Mouse (Mus musculus): Measurements from ENCODE around the gene 4931440F15Rik. TPM values are rescaled to one million over a fixed set of nuclear protein-coding genes. Genes with fewer than 3 reads are reported as not detected.

Gene 4931440F15Rik
- polyA plus RNA-seq, 1 experiment from 2014 or later, result 0.04 TPM

GRCm38 (mm10) chr11:29788921-29789638 is 36.4 kb downstream of the 4931440F15Rik start:
- Histone ChIP-seq H3K9me3 (replicated peaks; ENCODE audit: control insufficient read depth, low read length) (no peaks in the 10 kb centered on the region), H3K4me1 (ENCODE audit: control insufficient read depth, insufficient read depth, low read length) (no peaks in the 10 kb centered on the region), H3K9ac (ENCODE audit: low read length) (no peak overlapping the region), H3K4me2 (ENCODE audit: low read depth, low read length) (no peak overlapping the region), H3K27me3 (ENCODE audit: control insufficient read depth, insufficient read depth, low read length) (no peaks in the 10 kb centered on the region), H3K36me3 (ENCODE audit: control insufficient read depth, insufficient read depth, low read length) (no peaks in the 10 kb centered on the region), H3K27ac (ENCODE audit: low read length) (no peak overlapping the region), H3K4me3 (replicated peaks; ENCODE audit: low read length) (no peak overlapping the region)
- no peak for ATAC-seq (ENCODE audit: insufficient read depth, low FRiP score)
- 71% methylated on average over 6 of the region's 6 CpGs for WGBS

GRCm38 (mm10) chr11:29788499-29788898 is 37.0 kb downstream of the 4931440F15Rik start:
- no peaks in the 10 kb centered on the region for H3K9me3 ChIP-seq (replicated peaks; ENCODE audit: control insufficient read depth, low read length)
- no peak overlapping the region for H3K27ac ChIP-seq (ENCODE audit: low read length)
- 59% methylated on average over 1 of the region's 1 CpGs for WGBS
- H3K4me3 ChIP-seq (replicated peaks; ENCODE audit: low read length), result no peak overlapping the region
- H3K36me3 ChIP-seq (ENCODE audit: control insufficient read depth, insufficient read depth, low read length), result no peaks in the 10 kb centered on the region
- ATAC-seq (ENCODE audit: insufficient read depth, low FRiP score), result no peak
- no peak overlapping the region for H3K4me2 ChIP-seq (ENCODE audit: low read depth, low read length)
- H3K4me1 ChIP-seq (ENCODE audit: control insufficient read depth, insufficient read depth, low read length), result no peaks in the 10 kb centered on the region
- no peak overlapping the region for H3K9ac ChIP-seq (ENCODE audit: low read length)
- no peaks in the 10 kb centered on the region for H3K27me3 ChIP-seq (ENCODE audit: control insufficient read depth, insufficient read depth, low read length)

- H3K27ac ChIP-seq (ENCODE audit: low read length), result no peak overlapping the region
- H3K4me2 ChIP-seq (ENCODE audit: low read depth, low read length), result no peak overlapping the region
- H3K9me3 ChIP-seq (replicated peaks; ENCODE audit: control insufficient read depth, low read length), result no peaks in the 10 kb centered on the region
- H3K4me3 ChIP-seq (replicated peaks; ENCODE audit: low read length), result no peak overlapping the region
- ATAC-seq (ENCODE audit: insufficient read depth, low FRiP score), result no peak
- H3K4me1 ChIP-seq (ENCODE audit: control insufficient read depth, insufficient read depth, low read length), result no peaks in the 10 kb centered on the region
- H3K36me3 ChIP-seq (ENCODE audit: control insufficient read depth, insufficient read depth, low read length), result no peaks in the 10 kb centered on the region
- no peaks in the 10 kb centered on the region for H3K27me3 ChIP-seq (ENCODE audit: control insufficient read depth, insufficient read depth, low read length)
- WGBS, result 13% methylated on average over 5 of the region's 5 CpGs
- no peak overlapping the region for H3K9ac ChIP-seq (ENCODE audit: low read length)
Observed at GRCm38 (mm10) chr11:29787473-29787872, 38.0 kb downstream of the 4931440F15Rik start.

- Histone ChIP-seq H3K27me3 (ENCODE audit: control insufficient read depth, insufficient read depth, low read length) (no peaks in the 10 kb centered on the region), H3K9me3 (replicated peaks; ENCODE audit: control insufficient read depth, low read length) (no peaks in the 10 kb centered on the region), H3K4me3 (replicated peaks; ENCODE audit: low read length) (no peak overlapping the region), H3K4me2 (ENCODE audit: low read depth, low read length) (no peak overlapping the region), H3K36me3 (ENCODE audit: control insufficient read depth, insufficient read depth, low read length) (no peaks in the 10 kb centered on the region), H3K4me1 (ENCODE audit: control insufficient read depth, insufficient read depth, low read length) (no peaks in the 10 kb centered on the region), H3K9ac (ENCODE audit: low read length) (no peak overlapping the region), H3K27ac (ENCODE audit: low read length) (no peak overlapping the region)
- 79% methylated on average over 6 of the region's 6 CpGs for WGBS
- no peak for ATAC-seq (ENCODE audit: insufficient read depth, low FRiP score)
Observed at GRCm38 (mm10) chr11:29786583-29787219, 38.8 kb downstream of the 4931440F15Rik start.

DNA sequence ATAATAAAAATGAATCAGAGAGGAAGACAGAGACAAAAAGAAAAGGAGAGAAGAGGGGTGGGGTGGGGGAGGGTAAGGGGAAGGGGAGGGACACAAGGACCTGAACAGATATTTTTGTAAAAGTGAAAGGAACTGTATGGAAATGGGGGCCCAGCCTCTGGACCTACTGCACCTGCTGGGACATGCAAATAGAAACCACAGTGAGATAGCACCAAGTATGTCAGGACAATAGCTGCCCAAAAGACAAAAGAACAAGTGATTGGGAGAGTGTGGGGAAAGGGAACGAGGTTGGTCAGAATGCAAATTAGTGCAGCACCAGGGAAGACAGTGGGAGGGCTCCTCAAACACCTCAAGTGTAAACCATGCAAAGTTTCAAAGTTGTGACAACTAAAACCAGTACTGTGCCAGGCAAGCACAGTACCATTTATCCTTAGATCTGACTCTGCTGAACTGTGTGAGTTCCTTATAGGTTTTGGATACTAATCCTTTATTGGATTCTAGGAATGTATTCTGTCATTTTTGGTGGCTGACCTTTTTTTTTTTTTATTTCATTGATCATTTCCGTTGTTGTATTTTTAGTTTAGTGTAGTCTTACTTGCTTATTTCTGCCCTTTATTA is 46.0 kb downstream of the 4931440F15Rik start:
- no peaks in the 10 kb centered on the region for H3K9me3 ChIP-seq (replicated peaks; ENCODE audit: control insufficient read depth, low read length)
- no peak overlapping the region for H3K27ac ChIP-seq (ENCODE audit: low read length)
- no peak overlapping the region for H3K4me3 ChIP-seq (replicated peaks; ENCODE audit: low read length)
- no peak overlapping the region for H3K9ac ChIP-seq (ENCODE audit: low read length)
- 43% methylated on average over 2 of the region's 2 CpGs for WGBS
- no peaks in the 10 kb centered on the region for H3K36me3 ChIP-seq (ENCODE audit: control insufficient read depth, insufficient read depth, low read length)
- H3K4me1 ChIP-seq (ENCODE audit: control insufficient read depth, insufficient read depth, low read length), result 0 out of 2 replicates have a peak, but pooled peaks cover 3% of the 10 kb centered on the region
- no peak overlapping the region for H3K4me2 ChIP-seq (ENCODE audit: low read depth, low read length)
- H3K27me3 ChIP-seq (ENCODE audit: control insufficient read depth, insufficient read depth, low read length), result no peaks in the 10 kb centered on the region
- ATAC-seq (ENCODE audit: insufficient read depth, low FRiP score), result no peak

DNA sequence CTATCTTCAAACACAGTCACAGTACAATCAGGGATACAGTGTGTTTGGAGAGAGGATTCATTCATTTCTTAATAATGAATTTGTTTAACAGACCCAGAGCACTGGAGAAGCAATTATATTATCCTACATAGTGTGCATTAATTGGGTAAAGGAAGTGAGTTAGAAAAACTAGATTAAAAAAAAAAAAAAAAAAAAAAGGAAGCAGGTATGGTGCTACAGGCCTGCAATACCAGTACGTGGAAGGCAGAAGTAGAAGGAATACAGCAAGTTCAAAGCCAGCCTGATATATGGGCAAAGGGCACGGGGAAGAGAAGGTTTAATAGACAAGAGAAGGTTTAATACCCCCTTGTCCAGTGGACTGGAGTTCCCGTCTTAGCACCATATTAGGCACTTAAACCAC is 46.5 kb downstream of the 4931440F15Rik start:
- H3K4me1 ChIP-seq (ENCODE audit: control insufficient read depth, insufficient read depth, low read length), result 0 out of 2 replicates have a peak, but pooled peaks cover 7% of the 10 kb centered on the region
- 74% methylated on average over 3 of the region's 3 CpGs for WGBS
- H3K4me3 ChIP-seq (replicated peaks; ENCODE audit: low read length), result no peak overlapping the region
- ATAC-seq (ENCODE audit: insufficient read depth, low FRiP score), result no peak
- H3K36me3 ChIP-seq (ENCODE audit: control insufficient read depth, insufficient read depth, low read length), result no peaks in the 10 kb centered on the region
- no peak overlapping the region for H3K4me2 ChIP-seq (ENCODE audit: low read depth, low read length)
- no peaks in the 10 kb centered on the region for H3K9me3 ChIP-seq (replicated peaks; ENCODE audit: control insufficient read depth, low read length)
- no peaks in the 10 kb centered on the region for H3K27me3 ChIP-seq (ENCODE audit: control insufficient read depth, insufficient read depth, low read length)
- H3K9ac ChIP-seq (ENCODE audit: low read length), result no peak overlapping the region
- no peak overlapping the region for H3K27ac ChIP-seq (ENCODE audit: low read length)

GRCm38 (mm10) chr11:29777964-29778363 is 47.5 kb downstream of the 4931440F15Rik start:
- H3K9me3 ChIP-seq (replicated peaks; ENCODE audit: control insufficient read depth, low read length), result no peaks in the 10 kb centered on the region
- no peak overlapping the region for H3K4me3 ChIP-seq (replicated peaks; ENCODE audit: low read length)
- H3K4me1 ChIP-seq (ENCODE audit: control insufficient read depth, insufficient read depth, low read length), result 0 out of 2 replicates have a peak, but pooled peaks cover 7% of the 10 kb centered on the region
- H3K27me3 ChIP-seq (ENCODE audit: control insufficient read depth, insufficient read depth, low read length), result no peaks in the 10 kb centered on the region
- no peak overlapping the region for H3K27ac ChIP-seq (ENCODE audit: low read length)
- no peaks in the 10 kb centered on the region for H3K36me3 ChIP-seq (ENCODE audit: control insufficient read depth, insufficient read depth, low read length)
- H3K4me2 ChIP-seq (ENCODE audit: low read depth, low read length), result no peak overlapping the region
- H3K9ac ChIP-seq (ENCODE audit: low read length), result no peak overlapping the region
- no peak for ATAC-seq (ENCODE audit: insufficient read depth, low FRiP score)

- H3K9ac ChIP-seq (ENCODE audit: low read length), result no peak overlapping the region
- ATAC-seq (ENCODE audit: insufficient read depth, low FRiP score), result no peak
- 68% methylated on average over 2 of the region's 2 CpGs for WGBS
- no peaks in the 10 kb centered on the region for H3K36me3 ChIP-seq (ENCODE audit: control insufficient read depth, insufficient read depth, low read length)
- no peaks in the 10 kb centered on the region for H3K9me3 ChIP-seq (replicated peaks; ENCODE audit: control insufficient read depth, low read length)
- H3K27me3 ChIP-seq (ENCODE audit: control insufficient read depth, insufficient read depth, low read length), result no peaks in the 10 kb centered on the region
- H3K27ac ChIP-seq (ENCODE audit: low read length), result no peak overlapping the region
- no peak overlapping the region for H3K4me2 ChIP-seq (ENCODE audit: low read depth, low read length)
- H3K4me3 ChIP-seq (replicated peaks; ENCODE audit: low read length), result no peak overlapping the region
- 0 out of 2 replicates have a peak, but pooled peaks cover 7% of the 10 kb centered on the region for H3K4me1 ChIP-seq (ENCODE audit: control insufficient read depth, insufficient read depth, low read length)
Observed at GRCm38 (mm10) chr11:29774760-29775159, 50.7 kb downstream of the 4931440F15Rik start.

DNA sequence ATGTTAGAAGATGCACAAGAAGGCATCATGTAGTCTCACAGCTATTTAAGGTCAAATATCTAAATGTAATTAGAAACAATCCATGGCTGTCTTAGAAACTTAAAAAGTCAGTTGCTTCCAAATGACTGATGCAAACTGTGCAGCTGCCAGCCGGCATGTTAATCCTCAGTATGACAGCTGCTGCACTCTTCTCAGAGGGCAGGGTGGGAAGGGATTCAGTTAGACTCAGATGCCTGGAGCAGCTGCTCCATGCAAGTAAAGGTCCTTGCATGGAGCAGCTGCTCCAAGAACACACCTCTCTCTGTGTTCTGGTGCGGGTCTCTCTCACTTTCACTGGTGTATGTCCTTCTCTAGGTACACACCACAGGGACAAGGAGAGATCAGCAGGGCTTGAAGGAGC is 51.2 kb downstream of the 4931440F15Rik start:
- Histone ChIP-seq H3K4me2 (ENCODE audit: low read depth, low read length) (no peak overlapping the region), H3K27me3 (ENCODE audit: control insufficient read depth, insufficient read depth, low read length) (no peaks in the 10 kb centered on the region)
- WGBS, result 22% methylated on average over 2 of the region's 2 CpGs

More for the DNA sequence above, 51.2 kb downstream of the 4931440F15Rik start:
- Histone ChIP-seq H3K9ac (ENCODE audit: low read length) (no peak overlapping the region), H3K4me1 (ENCODE audit: control insufficient read depth, insufficient read depth, low read length) (0 out of 2 replicates have a peak, but pooled peaks cover 7% of the 10 kb centered on the region), H3K4me3 (replicated peaks; ENCODE audit: low read length) (no peak overlapping the region), H3K9me3 (replicated peaks; ENCODE audit: control insufficient read depth, low read length) (no peaks in the 10 kb centered on the region), H3K36me3 (ENCODE audit: control insufficient read depth, insufficient read depth, low read length) (no peaks in the 10 kb centered on the region), H3K27ac (ENCODE audit: low read length) (no peak overlapping the region)
- ATAC-seq (ENCODE audit: insufficient read depth, low FRiP score), result no peak
